Mouse (Mus musculus) midbrain, postnatal 0 days (tissue): ENCODE results near the gene Bnc2. TPM values are rescaled to one million over a fixed set of nuclear protein-coding genes. Genes with fewer than 3 reads are reported as not detected.

ENCODE experiments used
- ATAC-seq: fragments of 200-750 bp; cut with Nextera tagmentation; 2 replicates; pipeline ENCODE4 v1.8.0; 2017; ENCODE audit warnings: moderate number of reproducible peaks, mild to moderate bottlenecking, moderate TSS enrichment, moderate library complexity; ENCODE audit not compliant: low FRiP score
- DNase-seq: peaks from one replicate; pipeline ENCODE4 v3.0.0-alpha.2; 2015; ENCODE audit warnings: low spot score
- H3K27ac ChIP-seq: fragments of 300-500 bp; sonication (generic); 2 replicates; pipeline ENCODE4 v1.5.1; 2014; ENCODE audit warnings: low read depth, mild to moderate bottlenecking, low read length, mixed read lengths
- H3K27me3 ChIP-seq: fragments of 300-500 bp; sonication (generic); 2 replicates; pipeline ENCODE4 v1.6.1; 2014; ENCODE audit warnings: low read length, control low read depth, mixed read lengths; ENCODE audit not compliant: insufficient read depth
- H3K36me3 ChIP-seq: fragments of 300-500 bp; sonication (generic); 2 replicates; pipeline ENCODE4 v1.6.1; 2014; ENCODE audit warnings: low read length, control low read depth, mixed read lengths; ENCODE audit not compliant: insufficient read depth
- H3K4me1 ChIP-seq: fragments of 300-500 bp; sonication (generic); 2 replicates; pipeline ENCODE4 v1.6.1; 2014; ENCODE audit warnings: mild to moderate bottlenecking, control low read depth, antibody characterized with exemption, low read length, mixed read lengths; ENCODE audit not compliant: insufficient read depth
- H3K4me2 ChIP-seq: fragments of 300-500 bp; sonication (generic); 2 replicates; pipeline ENCODE4 v1.6.1; 2014; ENCODE audit warnings: low read depth, mild to moderate bottlenecking, low read length, mixed read lengths; ENCODE audit not compliant: poor library complexity, severe bottlenecking
- H3K4me3 ChIP-seq: fragments of 300-500 bp; sonication (generic); 2 replicates; pipeline ENCODE4 v1.5.1; 2014; ENCODE audit warnings: low read depth, mild to moderate bottlenecking, low read length, moderate library complexity
- H3K9ac ChIP-seq: fragments of 300-500 bp; sonication (generic); replicated peaks from 2 replicates; pipeline ENCODE4 v1.6.1; 2014; ENCODE audit warnings: mild to moderate bottlenecking, low read length, moderate library complexity, mixed read lengths; ENCODE audit not compliant: poor library complexity, severe bottlenecking
- H3K9me3 ChIP-seq: fragments of 300-500 bp; sonication (generic); 2 replicates; pipeline ENCODE4 v1.6.1; 2016; ENCODE audit warnings: low read length, control low read depth
- CTCF ChIP-seq: IDR thresholded peaks from 2 replicates; pipeline ENCODE4 v1.5.1; 2016; ENCODE audit warnings: antibody characterized with exemption, mild to moderate bottlenecking
- WGBS: fragments of 180-500 bp; shearing (Covaris S2); extraction: QIAGEN DNeasy Blood & Tissue Kit; methylation state at CpG from one replicate; pipeline ENCODE4 v1.1.7; 2014; 5-methylcytosine and 5-hydroxymethylcytosine counted together
- polyA plus RNA-seq: library from polyadenylated mRNA; unstranded; fragments of >200 nt; fragmentation: Nextera tagmentation; extraction: Ambion mirVana; gene quantifications from 2 replicates; pipeline ENCODE4 v1.2.1, GENCODE M21; 2015
- total RNA-seq: library from RNA; depleted of rRNA; stranded (reverse); fragments of >200 nt; gene quantifications from 2 replicates; pipeline ENCODE4 v1.2.3, GENCODE M21; 2014

Bnc2 gene
- total and polyA plus RNA-seq, 2 experiments from 2014 or later: 14.1 to 27.5 TPM

- no peak overlapping the region for H3K9ac ChIP-seq
- no peak overlapping the region; the same call in 1 of the 2 replicates for H3K27ac ChIP-seq
- H3K4me2 ChIP-seq: no peak overlapping the region
- ATAC-seq: no peak
- WGBS: 76% methylated on average over 2 of the region's 2 CpGs
- no peaks in the 10 kb centered on the region for H3K36me3 ChIP-seq
- TF ChIP-seq CTCF: no peak
- H3K4me1 ChIP-seq: no peaks in the 10 kb centered on the region
- no peak for DNase-seq
- H3K27me3 ChIP-seq: no peaks in the 10 kb centered on the region
- no peak overlapping the region for H3K4me3 ChIP-seq
- no peaks in the 10 kb centered on the region for H3K9me3 ChIP-seq
Observed at GRCm38 (mm10) chr4:84352656-84353055, 322.4 kb downstream of the Bnc2 start.

GRCm38 (mm10) chr4:84349536-84349935 lies 325.5 kb downstream of the Bnc2 start:
- WGBS: 59% methylated on average over 5 of the region's 5 CpGs
- Histone ChIP-seq H3K4me1 (no peaks in the 10 kb centered on the region), H3K4me3 (no peak overlapping the region), H3K36me3 (no peaks in the 10 kb centered on the region), H3K9me3 (no peaks in the 10 kb centered on the region), H3K27ac (no peak overlapping the region), H3K4me2 (no peak overlapping the region), H3K9ac (no peak overlapping the region), H3K27me3 (no peaks in the 10 kb centered on the region)
- no peak for TF ChIP-seq CTCF
- DNase-seq: no peak
- no peak for ATAC-seq

- H3K9ac ChIP-seq: no peak overlapping the region
- no peak for TF ChIP-seq CTCF
- no peak overlapping the region for H3K27ac ChIP-seq
- no peaks in the 10 kb centered on the region for H3K36me3 ChIP-seq
- H3K27me3 ChIP-seq: no peaks in the 10 kb centered on the region
- no peaks in the 10 kb centered on the region for H3K4me1 ChIP-seq
- H3K4me2 ChIP-seq: no peak overlapping the region
- H3K9me3 ChIP-seq: no peaks in the 10 kb centered on the region
- 76% methylated on average over 4 of the region's 4 CpGs for WGBS
- peak; percentile 34 for DNase-seq
- ATAC-seq: no peak
- H3K4me3 ChIP-seq: no peak overlapping the region
Observed at GRCm38 (mm10) chr4:84339172-84339571, 335.9 kb downstream of the Bnc2 start.

- DNase-seq (no peak), ATAC-seq (no peak; the same call in 1 of the 2 replicates)
- Histone ChIP-seq H3K9ac (no peak overlapping the region), H3K27me3 (peaks cover 3% of the 10 kb centered on the region; the same call in 1 of the 2 replicates), H3K4me1 (no peaks in the 10 kb centered on the region), H3K36me3 (no peaks in the 10 kb centered on the region), H3K4me3 (no peak overlapping the region), H3K27ac (no peak overlapping the region), H3K4me2 (no peak overlapping the region), H3K9me3 (no peaks in the 10 kb centered on the region)
- 37% methylated on average over 9 of the region's 9 CpGs for WGBS
- TF ChIP-seq CTCF: no peak
Observed at GRCm38 (mm10) chr4:84331995-84332394, 343.1 kb downstream of the Bnc2 start.

- H3K27me3 ChIP-seq: peaks cover 3% of the 10 kb centered on the region; the same call in 1 of the 2 replicates
- H3K4me3 ChIP-seq: no peak overlapping the region
- ATAC-seq (no peak), DNase-seq (no peak)
- 49% methylated on average over 3 of the region's 3 CpGs for WGBS
- no peaks in the 10 kb centered on the region for H3K36me3 ChIP-seq
- no peak overlapping the region for H3K27ac ChIP-seq
- no peaks in the 10 kb centered on the region for H3K9me3 ChIP-seq
- H3K4me2 ChIP-seq: no peak overlapping the region
- no peak overlapping the region for H3K9ac ChIP-seq
- no peaks in the 10 kb centered on the region for H3K4me1 ChIP-seq
- no peak for TF ChIP-seq CTCF
Observed at GRCm38 (mm10) chr4:84331450-84331849, 343.6 kb downstream of the Bnc2 start.

GRCm38 (mm10) chr4:84330509-84330908 lies 344.6 kb downstream of the Bnc2 start:
- Histone ChIP-seq H3K27me3 (peaks cover 3% of the 10 kb centered on the region; the same call in 1 of the 2 replicates), H3K9ac (no peak overlapping the region), H3K4me2 (no peak overlapping the region), H3K27ac (no peak overlapping the region), H3K9me3 (no peaks in the 10 kb centered on the region), H3K36me3 (no peaks in the 10 kb centered on the region), H3K4me1 (no peaks in the 10 kb centered on the region), H3K4me3 (no peak overlapping the region)
- TF ChIP-seq CTCF: no peak
- DNase-seq: no peak
- no peak for ATAC-seq
- WGBS: 78% methylated on average over 4 of the region's 4 CpGs
